Mouse (Mus musculus): Measurements from ENCODE around the gene Runx1. TPM values are rescaled to one million over a fixed set of nuclear protein-coding genes. Genes with fewer than 3 reads are reported as not detected.

The Runx1 gene
- polyA plus RNA-seq, 1 experiment from 2014 or later, result 4.5 TPM

GRCm38 (mm10) chr16:92757564-92757963, 68.4 kb downstream of the Runx1 start:
- ATAC-seq (ENCODE audit: low FRiP score, low read depth), result no peak
- Histone ChIP-seq H3K27me3 (replicated peaks) (no peaks in the 10 kb centered on the region), H3K9ac (no peak overlapping the region), H3K4me3 (no peak overlapping the region), H3K4me1 (no peaks in the 10 kb centered on the region), H3K4me2 (replicated peaks) (no peak overlapping the region), H3K36me3 (no peaks in the 10 kb centered on the region), H3K27ac (no peak overlapping the region), H3K9me3 (no peaks in the 10 kb centered on the region)
- WGBS, result 83% methylated on average over 4 of the region's 4 CpGs

- Histone ChIP-seq H3K4me2 (replicated peaks) (no peak overlapping the region), H3K4me3 (no peak overlapping the region), H3K9me3 (no peaks in the 10 kb centered on the region), H3K27ac (no peak overlapping the region), H3K4me1 (no peaks in the 10 kb centered on the region), H3K36me3 (no peaks in the 10 kb centered on the region), H3K9ac (no peak overlapping the region), H3K27me3 (replicated peaks) (no peaks in the 10 kb centered on the region; the same call in 1 of the 2 replicates)
- WGBS, result 94% methylated on average over 3 of the region's 3 CpGs
- ATAC-seq (ENCODE audit: low FRiP score, low read depth), result no peak
Observed at GRCm38 (mm10) chr16:92753944-92754343, 72.0 kb downstream of the Runx1 start.

GRCm38 (mm10) chr16:92753139-92753538, 72.8 kb downstream of the Runx1 start:
- H3K4me3 ChIP-seq, result no peak overlapping the region
- no peak overlapping the region for H3K9ac ChIP-seq
- no peaks in the 10 kb centered on the region for H3K4me1 ChIP-seq
- no peak overlapping the region for H3K27ac ChIP-seq
- no peaks in the 10 kb centered on the region; the same call in 1 of the 2 replicates for H3K27me3 ChIP-seq (replicated peaks)
- H3K4me2 ChIP-seq (replicated peaks), result no peak overlapping the region
- 86% methylated on average over 8 of the region's 8 CpGs for WGBS
- ATAC-seq (ENCODE audit: low FRiP score, low read depth), result no peak
- H3K9me3 ChIP-seq, result no peaks in the 10 kb centered on the region
- no peaks in the 10 kb centered on the region for H3K36me3 ChIP-seq

GRCm38 (mm10) chr16:92748272-92748671, 77.7 kb downstream of the Runx1 start:
- WGBS, result 86% methylated on average over 1 of the region's 1 CpGs
- H3K27me3 ChIP-seq (replicated peaks), result no peaks in the 10 kb centered on the region; the same call in 1 of the 2 replicates
- no peaks in the 10 kb centered on the region for H3K9me3 ChIP-seq
- H3K4me3 ChIP-seq, result no peak overlapping the region
- no peak overlapping the region for H3K27ac ChIP-seq
- H3K9ac ChIP-seq, result no peak overlapping the region
- no peak overlapping the region for H3K4me2 ChIP-seq (replicated peaks)
- H3K36me3 ChIP-seq, result no peaks in the 10 kb centered on the region
- ATAC-seq (ENCODE audit: low FRiP score, low read depth), result no peak
- H3K4me1 ChIP-seq, result no peaks in the 10 kb centered on the region

- Histone ChIP-seq H3K9me3 (no peaks in the 10 kb centered on the region), H3K36me3 (no peaks in the 10 kb centered on the region), H3K4me3 (no peak overlapping the region), H3K27me3 (replicated peaks) (no peaks in the 10 kb centered on the region; the same call in 1 of the 2 replicates), H3K4me1 (no peaks in the 10 kb centered on the region), H3K4me2 (replicated peaks) (no peak overlapping the region), H3K9ac (no peak overlapping the region), H3K27ac (no peak overlapping the region)
- 87% methylated on average over 2 of the region's 2 CpGs for WGBS
- no peak for ATAC-seq (ENCODE audit: low FRiP score, low read depth)
Observed at GRCm38 (mm10) chr16:92747062-92747461, 78.9 kb downstream of the Runx1 start.

- Histone ChIP-seq H3K4me3 (no peak overlapping the region), H3K36me3 (no peaks in the 10 kb centered on the region), H3K27ac (no peak overlapping the region), H3K9me3 (no peaks in the 10 kb centered on the region), H3K4me1 (no peaks in the 10 kb centered on the region), H3K9ac (no peak overlapping the region), H3K27me3 (replicated peaks) (no peaks in the 10 kb centered on the region; the same call in 1 of the 2 replicates), H3K4me2 (replicated peaks) (no peak overlapping the region)
- 66% methylated on average over 3 of the region's 3 CpGs for WGBS
- ATAC-seq (ENCODE audit: low FRiP score, low read depth), result no peak
Observed at GRCm38 (mm10) chr16:92745239-92745638, 80.7 kb downstream of the Runx1 start.

- H3K9ac ChIP-seq, result no peak overlapping the region
- no peak overlapping the region for H3K4me3 ChIP-seq
- H3K27me3 ChIP-seq (replicated peaks), result no peaks in the 10 kb centered on the region
- WGBS, result 73% methylated on average over 12 of the region's 12 CpGs
- H3K27ac ChIP-seq, result no peak overlapping the region
- ATAC-seq (ENCODE audit: low FRiP score, low read depth), result no peak
- H3K9me3 ChIP-seq, result no peaks in the 10 kb centered on the region
- H3K36me3 ChIP-seq, result no peaks in the 10 kb centered on the region
- no peaks in the 10 kb centered on the region for H3K4me1 ChIP-seq
- H3K4me2 ChIP-seq (replicated peaks), result no peak overlapping the region
Observed at GRCm38 (mm10) chr16:92744172-92744777, 81.7 kb downstream of the Runx1 start.

GRCm38 (mm10) chr16:92743755-92744154, 82.2 kb downstream of the Runx1 start:
- WGBS, result 83% methylated on average over 4 of the region's 4 CpGs

GRCm38 (mm10) chr16:92741342-92741741, 84.6 kb downstream of the Runx1 start:
- 91% methylated on average over 8 of the region's 8 CpGs for WGBS
- Histone ChIP-seq H3K36me3 (no peaks in the 10 kb centered on the region), H3K4me2 (replicated peaks) (no peak overlapping the region), H3K27ac (no peak overlapping the region), H3K27me3 (replicated peaks) (no peaks in the 10 kb centered on the region), H3K4me1 (no peaks in the 10 kb centered on the region), H3K9ac (no peak overlapping the region), H3K9me3 (no peaks in the 10 kb centered on the region), H3K4me3 (no peak overlapping the region)
- ATAC-seq (ENCODE audit: low FRiP score, low read depth), result no peak

More at GRCm38 (mm10) chr16:92743755-92744154, 82.2 kb downstream of the Runx1 start:
- Histone ChIP-seq H3K27ac (no peak overlapping the region), H3K9ac (no peak overlapping the region), H3K4me3 (no peak overlapping the region), H3K36me3 (no peaks in the 10 kb centered on the region), H3K4me2 (replicated peaks) (no peak overlapping the region), H3K4me1 (no peaks in the 10 kb centered on the region), H3K27me3 (replicated peaks) (no peaks in the 10 kb centered on the region), H3K9me3 (no peaks in the 10 kb centered on the region)
- ATAC-seq (ENCODE audit: low FRiP score, low read depth), result no peak

- WGBS, result 75% methylated on average over 9 of the region's 9 CpGs
- Histone ChIP-seq H3K9ac (no peak overlapping the region), H3K36me3 (no peaks in the 10 kb centered on the region), H3K27me3 (replicated peaks) (no peaks in the 10 kb centered on the region), H3K27ac (no peak overlapping the region), H3K4me1 (no peaks in the 10 kb centered on the region), H3K4me2 (replicated peaks) (no peak overlapping the region), H3K9me3 (no peaks in the 10 kb centered on the region), H3K4me3 (no peak overlapping the region)
- no peak for ATAC-seq (ENCODE audit: low FRiP score, low read depth)
Observed at GRCm38 (mm10) chr16:92740541-92740940, 85.4 kb downstream of the Runx1 start.

GRCm38 (mm10) chr16:92739997-92740396, 86.0 kb downstream of the Runx1 start:
- 71% methylated on average over 12 of the region's 12 CpGs for WGBS
- no peak overlapping the region for H3K9ac ChIP-seq
- H3K4me3 ChIP-seq, result no peak overlapping the region
- no peak for ATAC-seq (ENCODE audit: low FRiP score, low read depth)
- H3K36me3 ChIP-seq, result no peaks in the 10 kb centered on the region
- H3K9me3 ChIP-seq, result no peaks in the 10 kb centered on the region
- no peaks in the 10 kb centered on the region for H3K27me3 ChIP-seq (replicated peaks)
- H3K4me2 ChIP-seq (replicated peaks), result no peak overlapping the region
- H3K4me1 ChIP-seq, result no peaks in the 10 kb centered on the region
- H3K27ac ChIP-seq, result no peak overlapping the region

- Histone ChIP-seq H3K4me2 (replicated peaks) (no peak overlapping the region), H3K9ac (no peak overlapping the region), H3K4me3 (no peak overlapping the region), H3K4me1 (no peaks in the 10 kb centered on the region), H3K27me3 (replicated peaks) (no peaks in the 10 kb centered on the region), H3K36me3 (no peaks in the 10 kb centered on the region), H3K27ac (no peak overlapping the region), H3K9me3 (no peaks in the 10 kb centered on the region)
- no peak for ATAC-seq (ENCODE audit: low FRiP score, low read depth)
- 65% methylated on average over 7 of the region's 7 CpGs for WGBS
Observed at GRCm38 (mm10) chr16:92739071-92739793, 86.7 kb downstream of the Runx1 start.
